Mouse (Mus musculus) embryonic fibroblast, embryonic 13.5 days (primary cell): ENCODE results near the gene Disc1. TPM values are rescaled to one million over a fixed set of nuclear protein-coding genes. Genes with fewer than 3 reads are reported as not detected.

Experiments used
- H3K27ac ChIP-seq: 2 replicates; pipeline ENCODE4 v1.5.1; 2012; ENCODE audit warnings: low read length, control low read depth, inconsistent platforms; ENCODE audit not compliant: insufficient read depth
- H3K4me1 ChIP-seq: 2 replicates; pipeline ENCODE4 v1.6.1; 2011; ENCODE audit warnings: low read length; ENCODE audit not compliant: control insufficient read depth, insufficient read depth
- H3K4me3 ChIP-seq: 2 replicates; pipeline ENCODE4 v1.5.1; 2011; ENCODE audit warnings: mild to moderate bottlenecking, control low read depth, low read length; ENCODE audit not compliant: insufficient read depth
- CTCF ChIP-seq: IDR thresholded peaks from 2 replicates; pipeline ENCODE4 v1.5.1; 2011; ENCODE audit warnings: mild to moderate bottlenecking, control low read depth, low read length, moderate library complexity, borderline replicate concordance; ENCODE audit not compliant: insufficient read depth
- POLR2A ChIP-seq: IDR thresholded peaks from 2 replicates; pipeline ENCODE4 v1.6.1; 2011; ENCODE audit warnings: low read depth, mild to moderate bottlenecking, control low read depth, low read length, moderate library complexity
- polyA plus RNA-seq: library from polyadenylated mRNA; stranded (reverse); fragments of >200 nt; gene quantifications from 2 replicates; pipeline ENCODE4 v1.2.4, GENCODE M21; 2011; ENCODE audit warnings: low read depth; ENCODE audit not compliant: missing spikeins, insufficient read length

Gene Disc1
- polyA plus RNA-seq, 1 experiment, result 1.0 TPM

GRCm38 (mm10) chr8:125224271-125224699 is 170.3 kb downstream of the Disc1 start:
- no peaks in the 10 kb centered on the region for H3K4me1 ChIP-seq
- H3K4me3 ChIP-seq, result no peak overlapping the region
- TF ChIP-seq POLR2A (no peak), CTCF (no peak)
- H3K27ac ChIP-seq, result no peak overlapping the region

GRCm38 (mm10) chr8:125225266-125225665 is 171.3 kb downstream of the Disc1 start:
- no peaks in the 10 kb centered on the region for H3K4me1 ChIP-seq

GRCm38 (mm10) chr8:125226989-125227624 is 173.1 kb downstream of the Disc1 start:
- no peaks in the 10 kb centered on the region for H3K4me1 ChIP-seq
- no peak for TF ChIP-seq CTCF
- TF ChIP-seq POLR2A, result no peak
- H3K4me3 ChIP-seq, result no peak overlapping the region
- no peak overlapping the region for H3K27ac ChIP-seq

More at GRCm38 (mm10) chr8:125225266-125225665, 171.3 kb downstream of the Disc1 start:
- TF ChIP-seq POLR2A, result no peak
- no peak for TF ChIP-seq CTCF
- Histone ChIP-seq H3K27ac (no peak overlapping the region), H3K4me3 (no peak overlapping the region)

- TF ChIP-seq CTCF (no peak), POLR2A (no peak)
- H3K27ac ChIP-seq, result no peak overlapping the region
- no peak overlapping the region for H3K4me3 ChIP-seq
- H3K4me1 ChIP-seq, result no peaks in the 10 kb centered on the region
Measured at GRCm38 (mm10) chr8:125230526-125231131, 176.6 kb downstream of the Disc1 start.

- TF ChIP-seq CTCF (no peak), POLR2A (no peak)
- Histone ChIP-seq H3K27ac (no peak overlapping the region), H3K4me1 (no peaks in the 10 kb centered on the region), H3K4me3 (no peak overlapping the region)
Measured at GRCm38 (mm10) chr8:125232724-125233123, 178.7 kb downstream of the Disc1 start.

GRCm38 (mm10) chr8:125235898-125236835 is 182.2 kb downstream of the Disc1 start:
- no peak overlapping the region for H3K27ac ChIP-seq
- H3K4me3 ChIP-seq, result no peak overlapping the region
- H3K4me1 ChIP-seq, result no peaks in the 10 kb centered on the region
- TF ChIP-seq POLR2A (no peak), CTCF (no peak)

GRCm38 (mm10) chr8:125240763-125241162 is 186.8 kb downstream of the Disc1 start:
- Histone ChIP-seq H3K4me1 (peaks cover 10% of the 10 kb centered on the region), H3K27ac (no peak overlapping the region), H3K4me3 (no peak overlapping the region)
- TF ChIP-seq CTCF, result no peak
- no peak for TF ChIP-seq POLR2A

GRCm38 (mm10) chr8:125242382-125242781 is 188.4 kb downstream of the Disc1 start:
- no peak overlapping the region for H3K4me3 ChIP-seq
- peaks cover 10% of the 10 kb centered on the region for H3K4me1 ChIP-seq
- peak overlapping the region; percentile 91 for H3K27ac ChIP-seq
- TF ChIP-seq CTCF (no peak), POLR2A (no peak)

GRCm38 (mm10) chr8:125242921-125243320 is 188.9 kb downstream of the Disc1 start:
- Histone ChIP-seq H3K4me1 (peaks cover 10% of the 10 kb centered on the region), H3K4me3 (no peak overlapping the region), H3K27ac (peak overlapping the region; percentile 91)
- no peak for TF ChIP-seq CTCF
- no peak for TF ChIP-seq POLR2A

GRCm38 (mm10) chr8:125246737-125247292 is 192.8 kb downstream of the Disc1 start:
- no peak for TF ChIP-seq CTCF
- no peak for TF ChIP-seq POLR2A
- H3K4me1 ChIP-seq, result peaks cover 8% of the 10 kb centered on the region
- H3K4me3 ChIP-seq, result no peak overlapping the region
- H3K27ac ChIP-seq, result no peak overlapping the region
